Mouse (Mus musculus) ES-E14 (cell line): ENCODE data around the gene Vars.

Experiments used
- HCFC1 ChIP-seq: IDR thresholded peaks from 2 replicates; pipeline ENCODE4 v1.6.1; 2012; ENCODE audit warnings: low read length, inconsistent platforms, borderline replicate concordance; ENCODE audit not compliant: insufficient read depth
- ZC3H11A ChIP-seq: IDR thresholded peaks from 2 replicates; pipeline ENCODE4 v1.6.1; 2012; ENCODE audit warnings: low read depth, mild to moderate bottlenecking, inconsistent platforms, low read length, borderline replicate concordance

- no peak for TF ChIP-seq HCFC1
- no peak for TF ChIP-seq ZC3H11A
These were observed 21.2 kb downstream of the Vars start for GRCm38 (mm10) chr17:35021842-35022477.
